Mouse (Mus musculus): ENCODE results near the gene Bcl2l1.

DNA sequence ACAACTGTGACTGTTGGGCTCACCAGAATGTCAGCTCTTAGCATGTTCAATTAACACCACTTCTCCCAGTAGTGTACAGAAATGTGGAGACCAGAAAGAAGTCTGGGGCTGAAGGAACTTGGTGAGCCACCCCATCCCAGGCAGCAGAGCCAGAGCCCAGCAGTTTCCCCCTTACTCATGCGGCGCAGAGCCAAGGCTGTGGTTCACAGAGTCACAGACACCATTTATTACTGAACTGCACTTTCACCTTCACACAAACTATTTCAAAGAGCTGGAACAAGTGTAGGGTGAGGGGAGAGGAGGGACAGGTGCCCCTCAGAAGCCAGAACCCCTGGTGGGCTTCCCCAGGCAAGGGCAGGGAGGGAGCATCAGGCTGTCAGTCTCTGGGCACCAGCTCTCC lies 51.1 kb downstream of the Bcl2l1 start:
- TF ChIP-seq CTCF (IDR thresholded peaks at IDR 0.05; ENCODE audit: borderline replicate concordance, control insufficient read depth, extremely low read depth, insufficient read depth, low read length, poor library complexity): no peak
- TF ChIP-seq POLR2A (IDR thresholded peaks at IDR 0.05; ENCODE audit: control insufficient read depth, extremely low read depth, insufficient read depth, low read length, poor library complexity): no peak
